Mouse (Mus musculus): Measurements from ENCODE around the gene Tmem222.

DNA sequence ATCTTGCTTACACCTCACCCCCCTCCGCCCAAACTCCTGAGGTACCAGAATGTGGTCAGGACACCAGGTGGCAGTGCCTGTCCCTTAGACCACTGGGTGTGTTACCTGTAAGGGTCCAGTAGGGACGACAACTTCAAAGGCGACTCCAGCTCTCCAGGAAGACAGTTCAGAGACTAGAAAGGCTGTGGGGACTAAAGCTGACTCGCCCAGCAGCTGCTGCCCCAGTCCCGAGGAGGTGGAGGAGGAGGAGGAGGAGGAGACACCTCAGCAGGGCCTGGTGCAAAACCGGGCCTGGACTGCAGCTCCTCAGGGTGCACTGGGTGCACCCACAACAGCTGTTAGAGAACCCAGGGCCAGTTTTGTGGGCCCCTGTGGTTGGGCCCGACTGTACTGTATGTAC is 14.7 kb downstream of the Tmem222 start, which contains the start of gene Sytl1:
- TF ChIP-seq CTCF (IDR thresholded peaks at IDR 0.05; ENCODE audit: insufficient read depth, low read length) (no peak), POLR2A (IDR thresholded peaks at IDR 0.05; ENCODE audit: borderline replicate concordance, extremely low read depth, low read depth, low read length) (no peak)

Data from lung, adult 2 months (tissue).